Mouse (Mus musculus) spleen, adult 12 weeks (tissue): ENCODE measurements around the gene Ap1g2.

Source experiments
- DNase-seq: peaks from one replicate; pipeline ENCODE4 v3.0.0; 2022; ENCODE audit warnings: low spot score

Ap1g2 gene

DNA sequence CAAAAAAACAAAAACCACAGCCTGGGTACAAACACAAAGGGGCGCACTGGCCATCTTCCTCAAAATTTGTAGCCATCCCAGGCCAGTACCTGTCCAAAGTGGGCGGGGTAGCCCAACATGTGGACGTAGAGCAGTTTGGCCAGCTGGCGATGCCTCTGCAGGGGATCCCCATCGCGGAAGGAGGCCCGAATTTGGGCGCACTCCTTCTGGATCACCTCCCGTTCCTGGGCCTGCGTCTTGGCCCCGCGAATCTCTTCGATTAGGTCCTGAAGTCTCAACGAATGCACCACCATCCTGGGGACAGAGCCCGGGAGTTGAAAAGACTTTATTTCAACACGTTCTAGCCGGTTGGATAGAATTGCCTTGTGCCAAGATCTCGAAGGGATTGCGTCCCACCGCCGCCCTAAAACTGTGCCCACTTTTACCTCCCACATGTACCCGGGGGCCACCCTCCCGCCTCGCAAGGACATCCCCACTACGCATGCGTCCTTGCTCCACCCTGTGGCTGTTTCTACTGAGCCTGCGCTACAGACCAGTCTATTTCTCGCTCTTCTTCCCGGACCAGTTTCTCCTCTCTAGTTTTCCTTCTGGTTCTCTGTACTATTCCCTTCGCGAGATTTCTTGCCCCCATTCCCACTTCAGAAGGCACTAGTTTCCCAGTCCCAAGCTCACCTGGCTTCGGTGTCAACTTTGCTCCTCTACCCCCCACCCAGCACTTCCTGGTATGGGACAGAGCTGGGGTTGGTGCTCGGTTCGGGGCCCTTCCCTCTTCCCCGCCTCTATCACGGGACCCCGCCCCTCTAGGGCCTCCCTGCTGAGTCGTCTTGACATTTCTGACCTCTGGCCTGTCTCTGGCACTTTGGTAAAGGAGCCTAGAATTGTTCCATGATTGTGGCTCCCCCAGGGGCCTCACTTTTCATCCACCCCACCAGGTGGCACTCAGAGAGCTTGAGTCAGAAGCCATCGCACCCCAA is at the start of gene Ap1g2:
Gene Ap1g2, minus strand, starts transcription at position 758 of the 974 bp plus-strand sequence.
- peak; percentile 72 for DNase-seq

DNA sequence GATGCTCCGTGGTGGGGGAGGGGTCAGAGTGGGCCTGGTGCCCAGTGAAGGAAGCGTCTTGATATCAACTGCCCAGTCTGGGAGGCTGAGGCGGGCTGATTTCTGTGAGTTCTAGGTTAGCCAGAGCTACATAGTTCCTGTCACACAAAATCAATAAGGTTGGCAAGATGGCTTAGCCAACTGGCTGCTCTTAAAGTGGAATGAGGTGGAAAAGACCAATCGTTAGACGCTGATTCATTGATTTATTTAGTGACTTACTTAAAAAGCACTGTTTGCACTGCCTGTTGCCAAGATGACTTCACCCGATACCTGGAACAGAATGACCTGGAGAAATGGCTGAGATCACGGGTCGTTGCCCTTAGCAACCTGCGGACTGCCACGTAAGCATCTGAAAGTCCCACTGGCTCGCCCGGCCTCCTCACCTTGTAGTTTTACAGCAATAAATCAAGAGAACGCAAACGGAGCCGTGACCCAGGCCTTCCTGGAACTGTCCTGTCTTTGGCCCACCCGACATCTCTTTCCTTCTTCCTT is 46.6 kb upstream of the Ap1g2 start:
- DNase-seq = no peak

DNA sequence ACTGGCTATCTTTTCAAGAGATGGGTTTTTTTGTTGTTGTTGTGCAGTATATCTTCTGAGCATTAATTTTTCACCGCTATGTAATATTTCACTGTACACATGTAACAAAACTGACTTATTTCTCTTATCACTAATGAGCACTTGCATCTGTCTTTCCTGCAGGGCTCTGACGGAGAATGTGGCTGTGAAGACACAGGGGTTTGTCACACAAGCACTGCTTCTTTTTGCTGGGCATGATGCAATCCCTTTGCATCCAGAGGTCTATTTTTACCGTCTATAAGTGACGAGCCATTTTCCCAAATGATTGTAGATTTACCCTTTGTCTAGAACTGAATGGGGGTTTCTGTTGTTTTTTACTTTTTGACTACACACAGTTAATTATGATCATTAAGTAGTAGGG is 45.8 kb upstream of the Ap1g2 start:
- DNase-seq = no peak

DNA sequence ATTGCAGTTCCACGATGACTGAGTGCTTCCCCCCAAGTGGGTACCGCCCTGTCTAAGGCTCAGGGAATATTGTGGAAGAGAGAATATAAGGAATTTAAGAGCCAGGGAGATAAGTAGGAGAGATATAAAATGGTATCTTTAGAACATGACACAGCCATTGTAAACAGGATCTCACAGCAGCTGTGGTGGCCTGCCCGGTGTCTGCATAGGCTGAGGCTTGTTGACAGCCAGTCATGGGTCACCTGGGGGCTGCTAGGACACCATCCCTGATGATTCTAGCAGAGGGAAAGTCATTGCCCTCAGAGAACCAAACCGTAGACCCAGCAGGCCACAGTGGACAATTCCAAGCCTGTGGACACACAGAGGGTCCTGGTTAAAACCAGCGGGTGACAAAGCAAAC is 44.6 kb upstream of the Ap1g2 start:
- no peak for DNase-seq

DNA sequence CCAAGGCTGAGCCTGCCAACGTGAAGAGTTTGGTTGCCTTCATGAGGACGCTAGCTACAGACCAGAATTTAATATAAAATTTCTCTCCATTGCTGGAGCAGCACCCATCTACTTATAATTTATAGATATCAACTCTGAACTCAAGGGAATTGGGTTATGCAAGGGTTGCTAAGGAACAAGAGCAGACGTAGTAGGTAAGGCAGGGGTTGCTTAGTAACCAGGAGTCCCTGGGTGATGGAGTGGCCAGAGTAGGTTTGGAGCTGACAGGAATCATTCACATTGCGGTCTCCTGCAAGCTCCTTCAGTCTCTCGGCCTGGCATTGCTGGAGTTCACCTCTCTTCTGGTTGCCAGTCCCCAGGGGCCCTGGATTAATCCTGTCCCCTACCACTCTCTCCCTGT is 42.6 kb upstream of the Ap1g2 start:
- DNase-seq = no peak

DNA sequence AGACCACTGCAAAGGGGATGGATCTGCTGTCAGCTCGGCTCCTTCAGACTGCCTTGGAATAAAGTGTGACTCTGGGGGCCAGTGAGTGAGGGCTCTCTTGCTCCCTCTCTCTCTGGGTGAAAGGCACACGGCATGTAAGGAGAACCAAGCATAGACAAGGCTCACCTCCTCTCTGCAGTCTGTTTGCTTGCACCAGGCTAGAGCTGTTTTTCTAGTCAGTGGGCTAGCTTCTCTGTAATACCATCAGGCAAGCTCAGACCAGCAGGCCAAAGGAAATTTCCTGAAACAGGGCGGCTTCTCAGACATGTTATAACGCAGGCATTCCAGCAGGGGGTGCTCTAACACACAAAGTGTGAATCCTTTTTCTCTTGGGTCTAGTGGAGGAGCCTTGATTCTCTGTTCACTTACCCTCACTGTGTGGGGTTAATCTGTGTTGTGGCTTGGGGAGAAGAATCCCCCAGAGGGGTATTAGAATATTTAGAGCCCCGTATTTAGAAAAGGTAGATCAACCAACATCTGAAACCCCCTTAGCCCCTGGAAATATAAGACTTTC is 42.0 kb upstream of the Ap1g2 start:
- peak; percentile 36 for DNase-seq

DNA sequence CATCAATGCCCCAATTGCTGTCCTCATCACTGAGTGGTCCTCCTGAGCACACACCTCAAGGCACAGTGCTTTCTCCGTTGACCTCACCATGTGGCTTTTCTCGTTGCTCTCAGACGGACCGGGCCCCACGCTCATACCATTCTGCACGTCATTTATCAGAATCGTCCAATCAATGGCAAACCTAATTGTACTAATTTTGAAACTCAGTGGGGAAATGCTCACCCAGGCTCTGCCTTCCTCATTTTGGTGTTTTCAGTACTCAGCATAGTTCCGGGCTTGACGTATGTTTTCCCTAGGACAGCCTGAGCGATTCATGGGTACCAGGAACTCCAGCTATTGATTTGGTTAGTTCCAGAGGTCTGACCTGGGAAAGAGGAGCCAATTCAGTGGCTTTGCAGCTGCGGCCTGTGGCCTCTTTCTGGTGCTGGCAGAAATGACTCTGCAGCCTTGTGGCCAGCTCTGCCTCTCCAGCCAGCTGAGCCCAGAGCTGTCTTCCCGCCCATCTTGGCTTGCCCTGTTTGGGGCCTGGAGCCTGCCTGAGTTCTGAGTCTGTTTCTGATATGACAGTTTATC is 40.5 kb upstream of the Ap1g2 start:
- no peak for DNase-seq

DNA sequence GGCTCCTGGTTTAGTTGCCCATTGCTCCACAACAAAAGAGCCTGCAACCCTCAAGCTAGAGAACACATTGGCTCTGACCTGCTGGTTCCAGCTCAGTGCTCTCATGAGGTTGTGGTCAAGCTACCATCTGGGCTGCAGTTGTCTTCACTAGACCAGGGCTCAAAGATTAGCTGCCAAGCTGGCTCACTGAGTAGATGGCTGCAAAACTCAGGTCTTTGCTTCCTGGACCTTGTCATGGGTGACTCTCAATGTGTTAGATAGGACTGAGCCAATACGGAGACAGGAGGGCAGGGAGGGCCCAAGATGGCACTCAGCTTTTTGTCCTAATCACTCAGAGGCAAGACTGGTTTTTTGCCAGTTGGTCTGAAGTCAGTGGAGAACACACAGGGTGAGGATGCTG is 39.9 kb upstream of the Ap1g2 start:
- DNase-seq = no peak

DNA sequence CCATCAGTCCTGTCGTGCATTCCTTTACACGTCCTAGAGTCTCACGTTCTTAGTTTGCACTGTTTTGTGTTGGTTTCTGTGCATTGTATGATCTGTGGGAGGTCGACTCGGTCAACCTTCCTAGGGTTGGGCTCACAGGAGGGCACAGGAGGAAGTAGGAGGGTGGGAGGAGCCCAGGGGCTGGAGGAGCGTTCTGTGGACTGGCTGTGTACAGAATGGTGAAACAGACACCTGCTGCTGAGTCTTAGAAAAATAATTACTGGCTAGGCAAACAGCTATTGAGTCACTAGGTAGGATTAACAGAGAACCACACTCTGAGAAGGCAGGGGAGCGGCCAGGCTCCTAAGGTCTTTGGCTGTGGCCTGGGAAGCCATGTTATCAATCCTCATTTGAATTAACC is 32.9 kb upstream of the Ap1g2 start:
- DNase-seq = no peak

DNA sequence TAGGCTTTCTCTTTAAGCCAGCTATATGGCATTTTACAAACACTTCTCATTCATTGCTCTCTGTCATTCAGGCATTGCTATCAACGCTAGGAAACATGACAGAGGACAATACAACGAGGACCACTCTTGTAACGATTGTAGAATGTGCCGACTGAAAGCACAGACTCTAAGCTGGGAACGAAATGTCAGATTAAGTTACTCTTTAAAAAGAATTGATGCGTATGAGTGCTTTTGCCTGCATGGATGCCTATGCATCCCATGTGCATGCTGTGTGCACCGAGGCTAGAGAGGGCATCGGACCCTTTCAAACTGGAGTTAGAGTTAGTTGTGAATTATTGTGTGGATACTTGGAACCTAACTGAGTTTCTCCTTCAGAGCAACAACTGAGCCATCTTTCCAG is 29.3 kb upstream of the Ap1g2 start:
- DNase-seq = no peak

DNA sequence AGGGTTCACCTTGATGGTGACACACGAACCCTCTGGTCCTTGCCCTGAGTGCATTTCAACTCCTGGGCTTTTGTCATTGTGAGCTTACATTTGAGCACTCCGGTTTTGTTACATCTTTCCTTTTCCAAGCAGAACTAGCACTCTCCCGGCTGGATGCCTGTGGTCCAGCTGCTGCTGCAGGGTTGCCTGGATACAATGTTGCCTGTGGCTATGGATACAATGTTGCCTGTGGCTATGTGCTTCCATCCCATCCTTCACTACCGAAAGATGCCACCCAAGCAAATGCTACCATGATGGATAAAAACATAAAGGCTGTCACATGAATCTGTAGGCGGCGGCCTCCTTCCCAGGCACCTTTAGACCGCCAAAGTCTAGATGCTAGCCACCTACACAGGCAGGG is 20.1 kb upstream of the Ap1g2 start:
- DNase-seq = no peak

DNA sequence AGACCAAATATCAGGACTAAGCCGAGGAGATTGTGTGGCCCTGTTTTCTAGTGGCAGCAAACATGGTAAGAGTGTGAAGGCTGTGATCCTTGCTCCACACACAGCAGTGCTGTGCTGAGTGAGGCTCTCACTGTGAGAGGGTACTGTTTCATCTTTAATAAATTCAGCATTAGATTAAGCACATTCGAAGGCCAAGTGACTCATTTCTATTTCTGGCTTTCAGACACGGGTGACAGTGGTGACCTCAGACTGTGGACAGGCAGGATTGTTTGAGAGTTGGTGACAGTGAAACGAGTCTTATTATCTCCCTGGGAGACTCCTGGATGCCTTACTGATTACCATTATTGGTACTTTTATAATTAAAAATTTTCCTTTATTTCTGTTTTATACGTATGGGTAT is 19.3 kb upstream of the Ap1g2 start:
- DNase-seq = no peak

DNA sequence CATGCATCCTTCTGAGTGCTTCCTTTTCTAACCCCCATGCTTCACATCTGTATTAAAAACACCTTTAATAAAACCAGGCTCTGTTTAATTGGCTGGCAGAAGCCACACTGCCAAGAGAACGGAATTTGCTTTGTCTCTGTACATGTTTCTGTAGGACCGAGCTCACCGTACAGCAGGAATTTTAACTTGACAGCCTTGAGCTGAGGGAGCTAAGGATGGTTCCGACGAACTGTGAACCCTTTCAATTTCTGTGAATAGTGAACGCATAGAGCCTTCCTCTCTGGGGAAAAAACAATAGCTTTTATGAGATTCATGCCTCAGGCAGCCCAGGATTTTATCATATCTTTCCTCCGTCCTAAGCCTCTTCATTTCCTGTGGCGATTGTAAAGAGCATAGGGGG is 16.0 kb upstream of the Ap1g2 start:
- no peak for DNase-seq

DNA sequence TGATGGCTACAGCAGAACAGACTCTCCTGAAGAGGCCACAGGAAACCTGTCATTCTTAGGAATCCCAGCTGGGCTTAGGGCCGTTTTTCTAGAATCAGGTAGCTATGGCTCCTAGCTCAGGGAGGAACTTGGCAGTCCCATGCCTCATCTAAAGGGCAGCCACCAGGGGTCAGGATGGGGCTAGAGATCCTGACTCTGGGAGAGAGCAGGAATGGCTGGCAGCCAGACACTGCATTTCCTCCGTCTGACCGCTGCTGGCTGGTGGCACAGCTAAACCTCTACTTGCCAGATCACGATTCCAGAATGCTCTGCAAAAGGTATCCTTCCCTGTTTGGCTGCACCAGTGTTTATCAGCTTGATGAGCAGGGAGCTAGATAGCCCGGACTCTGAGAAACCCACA is 15.6 kb upstream of the Ap1g2 start:
- no peak for DNase-seq

DNA sequence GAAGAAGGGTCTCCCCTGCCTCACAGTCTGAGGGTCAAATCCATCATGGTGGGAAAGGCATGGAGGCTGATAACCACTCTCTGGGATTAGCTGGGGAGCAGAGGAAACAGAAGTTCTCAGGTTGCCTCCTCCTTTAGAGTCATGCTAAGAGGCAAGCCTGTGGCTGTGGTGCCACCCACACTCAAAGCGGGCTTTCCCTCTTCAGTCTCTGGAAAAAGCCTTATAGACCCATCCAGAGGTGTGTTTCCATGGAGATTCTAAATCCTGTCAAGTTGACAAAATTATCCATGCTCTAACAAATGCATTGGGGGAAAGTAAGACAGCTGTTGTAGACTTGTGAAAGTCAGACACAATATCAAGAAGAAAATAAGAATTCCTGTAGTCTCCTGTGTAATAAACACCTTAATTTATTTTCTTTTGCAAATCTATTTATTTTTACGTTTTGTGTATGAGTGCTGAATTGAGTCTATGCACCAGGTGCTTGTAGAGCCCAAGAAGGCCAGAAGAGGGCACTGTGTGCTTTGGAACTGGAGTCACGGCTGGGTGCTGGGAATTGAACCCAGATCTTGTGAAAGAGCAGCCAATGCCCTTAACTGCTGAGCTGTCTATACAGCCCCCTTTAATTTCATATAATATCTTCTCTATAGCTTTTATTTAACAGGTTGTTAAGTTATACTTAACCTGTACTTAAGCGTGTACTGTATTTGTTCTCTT is 13.2 kb upstream of the Ap1g2 start:
- DNase-seq = no peak

DNA sequence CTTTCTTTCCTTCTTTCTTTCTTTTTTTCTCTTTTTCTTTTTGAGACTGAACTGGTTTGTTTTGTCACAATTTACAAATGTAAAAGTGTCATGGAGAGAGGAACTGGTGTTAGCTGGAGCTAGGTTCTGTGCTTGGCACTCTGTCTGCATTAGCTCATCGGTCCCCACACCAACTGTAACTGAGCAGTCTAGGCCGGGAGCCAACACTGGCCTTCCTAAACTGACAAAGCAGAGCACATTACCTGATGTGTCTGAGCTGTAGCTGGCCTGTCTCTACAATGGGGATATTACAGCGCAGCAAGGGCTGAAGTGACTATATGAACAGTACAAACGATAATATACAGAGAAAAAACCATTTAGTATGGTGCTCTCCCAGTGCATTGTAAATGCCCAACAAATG is 12.5 kb upstream of the Ap1g2 start:
- no peak for DNase-seq

DNA sequence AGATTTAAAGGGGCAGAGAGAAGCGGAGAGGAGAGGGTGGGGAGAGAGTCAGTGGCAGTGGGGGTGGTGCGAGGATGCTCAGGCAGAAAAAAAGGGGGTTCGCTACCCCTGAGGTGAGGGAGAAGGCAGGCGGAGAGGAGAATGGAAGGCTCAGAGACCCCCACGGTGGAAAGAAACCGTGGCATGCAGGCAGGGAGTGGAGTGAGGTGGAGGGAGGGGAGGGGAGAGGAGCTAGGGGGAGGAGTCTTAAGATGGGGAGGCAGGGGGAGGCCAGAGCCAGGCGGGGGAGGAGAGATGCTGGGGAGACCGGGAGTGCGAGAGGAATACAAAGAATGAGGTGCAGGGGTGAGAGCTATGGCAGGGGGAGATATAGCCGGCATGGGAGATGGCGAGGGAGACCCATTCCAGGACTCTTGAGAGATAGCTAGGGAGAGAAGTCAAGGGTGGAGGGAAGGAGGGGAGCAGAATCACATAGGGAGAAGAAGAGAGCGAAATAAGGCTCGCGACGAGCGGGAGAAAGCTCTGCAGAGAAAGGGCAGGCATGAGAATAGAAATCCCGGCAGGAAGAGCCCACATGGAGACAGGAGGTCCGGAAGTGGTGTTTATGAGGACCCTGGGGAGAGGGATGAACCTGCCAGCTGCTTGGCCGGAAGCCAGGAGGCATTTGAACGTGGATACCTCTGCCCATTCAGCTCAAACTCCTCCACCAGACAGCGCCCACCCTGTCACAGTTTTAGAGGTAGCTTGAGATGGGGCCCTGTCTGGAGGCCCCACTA is 10.2 kb upstream of the Ap1g2 start, which contains the start of gene Jph4:
Gene Jph4, minus strand, starts transcription at position 511 of the 776 bp plus-strand sequence.
- no peak for DNase-seq

DNA sequence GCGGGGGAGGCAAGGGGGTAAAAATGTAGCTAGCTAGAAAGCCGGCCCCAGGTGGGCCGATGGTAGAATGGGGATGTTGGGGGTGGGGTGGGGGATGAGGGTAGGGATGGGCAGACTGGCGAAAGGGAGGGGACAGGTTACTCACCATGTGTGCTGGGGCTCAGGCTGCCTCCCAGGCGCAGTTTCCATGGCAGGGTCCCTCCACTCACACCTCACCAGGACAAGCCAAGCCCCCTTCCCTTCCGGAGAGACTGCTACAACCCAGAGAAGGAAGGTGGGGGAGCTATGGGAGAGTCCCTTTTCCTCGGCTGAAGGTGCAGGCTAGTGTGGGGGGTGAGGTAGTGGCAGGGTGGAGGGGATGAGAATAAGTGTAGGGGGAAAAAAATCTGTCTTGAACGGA is 9.5 kb upstream of the Ap1g2 start:
- DNase-seq = no peak

DNA sequence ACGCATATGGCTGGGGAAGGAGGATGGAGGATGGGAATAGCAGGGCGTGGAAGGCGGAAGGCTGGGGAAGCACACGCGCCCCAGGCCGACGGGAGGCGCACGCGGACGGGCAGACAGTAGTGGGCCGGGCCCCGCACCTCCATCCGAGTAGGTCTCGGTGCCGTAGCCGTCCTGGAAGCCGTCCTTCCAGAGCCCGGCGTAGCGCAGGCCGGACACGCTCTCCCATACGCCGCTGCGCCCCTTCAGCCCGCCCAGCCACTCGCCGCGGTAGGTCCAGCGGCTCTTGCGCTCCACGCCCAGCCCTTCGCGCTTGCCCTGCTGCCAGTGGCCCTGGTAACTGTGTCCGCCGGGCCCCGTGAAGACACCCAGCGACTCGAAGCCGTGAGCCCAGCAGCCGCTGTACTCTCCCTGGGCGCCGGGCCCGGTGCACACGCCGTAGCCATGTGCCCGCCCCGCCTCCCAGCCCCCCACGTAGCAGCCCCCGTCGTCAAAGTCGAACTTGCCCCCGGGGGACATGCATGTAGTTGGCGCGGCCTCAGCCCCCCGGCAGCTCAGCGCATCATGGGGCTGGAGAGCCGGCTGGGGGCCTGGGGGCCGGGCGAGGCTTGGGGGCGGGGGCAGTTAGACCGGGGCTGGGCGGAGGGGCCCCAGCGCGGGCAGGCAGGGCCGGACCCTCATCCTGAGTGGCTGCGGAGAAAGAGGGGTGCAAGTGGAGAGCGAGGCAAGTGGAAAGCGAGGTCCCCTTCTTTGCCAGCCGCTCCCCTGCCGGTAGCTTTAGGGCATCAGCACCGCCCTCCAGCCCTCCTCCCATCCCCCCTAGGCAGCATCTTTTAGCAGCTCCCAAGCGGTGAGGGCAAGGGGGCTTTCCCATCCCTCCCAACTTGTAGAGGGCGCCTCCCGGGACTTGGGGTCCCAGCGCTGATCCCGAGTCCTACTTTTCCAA is 8.6 kb upstream of the Ap1g2 start:
- no peak for DNase-seq

DNA sequence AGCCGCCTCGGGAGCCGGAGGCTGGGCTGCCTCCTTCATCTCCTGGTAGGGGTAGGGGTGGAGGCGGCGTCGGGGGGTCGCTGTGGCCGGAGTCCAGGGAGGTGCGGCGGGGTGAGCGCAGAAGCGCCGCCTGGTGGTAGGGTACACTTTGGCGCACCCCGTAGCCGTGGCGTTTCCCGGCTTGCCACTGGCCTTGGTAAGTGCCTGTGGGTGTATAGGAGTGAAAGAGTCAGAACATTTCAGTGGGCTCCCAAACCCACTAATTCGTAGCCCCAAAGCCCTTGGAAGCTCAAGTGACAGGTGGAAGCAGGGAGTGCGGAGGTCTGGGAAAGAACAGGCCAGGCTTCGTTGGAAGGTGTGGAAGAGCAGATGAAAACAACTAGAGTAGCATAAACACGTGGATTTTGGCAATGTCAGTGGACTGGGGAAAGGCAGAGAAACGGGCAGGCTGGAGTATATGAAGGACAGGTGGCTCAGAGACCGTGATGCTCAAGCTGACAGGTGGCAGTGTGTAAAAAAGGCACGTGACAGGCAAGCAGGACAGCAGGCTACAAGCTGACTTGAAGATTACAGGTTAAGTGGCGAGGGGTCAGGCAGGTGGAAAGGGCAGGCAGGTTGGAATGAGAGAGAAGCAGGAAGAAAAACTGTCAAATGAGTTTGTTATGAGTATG is 7.7 kb upstream of the Ap1g2 start:
- DNase-seq = no peak
